ENCODE assay signal across 28 mouse cellular contexts in the genomic region with DNA sequence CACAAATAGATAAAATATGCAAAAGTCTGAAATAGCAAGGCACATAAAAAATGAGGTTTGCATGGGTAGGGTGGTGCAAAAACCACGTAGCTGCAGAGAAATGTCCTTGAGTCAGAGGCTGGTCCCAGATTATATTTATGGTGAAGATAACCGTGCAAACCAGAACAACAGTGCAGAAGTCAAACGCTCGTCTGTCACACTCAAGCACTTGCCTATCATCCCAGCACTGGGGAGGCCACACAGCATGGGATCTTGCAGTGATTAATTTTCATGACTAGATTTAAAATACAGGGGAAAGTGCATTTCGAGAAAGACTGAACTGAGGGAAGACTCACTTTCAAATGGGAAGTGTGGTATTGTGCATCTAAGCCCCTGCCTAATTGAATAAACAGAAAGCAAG. TPM values are rescaled to one million over a fixed set of nuclear protein-coding genes. Genes with fewer than 3 reads are reported as not detected.
DNase-seq lines count a peak whose midpoint lies in the region; ATAC-seq and TF ChIP-seq lines count a peak whose summit lies in the region.
"Had no signal": no experiment of that assay in that cellular context is flagged by ENCODE, and none has a peak within 500 bp of the region (broad histone marks: within the 10 kb centered on the region; RNA-seq: fewer than 3 reads in every experiment).

No protein-coding gene starts in this region.

- H3K9me3 ChIP-seq in stomach, postnatal 0 days (ENCODE audit: control insufficient read depth, low read length): no peaks in the 10 kb centered on the region
- H3K9me3 ChIP-seq: embryonic facial prominence, embryonic 12.5 days; embryonic facial prominence, embryonic 15.5 days; heart, embryonic 15.5 days; hindbrain, embryonic 10.5 days; hindbrain, embryonic 13.5 days had no signal

- TF ChIP-seq POLR2A in heart, adult 2 months (IDR thresholded peaks at IDR 0.05; ENCODE audit: insufficient read depth, low read depth, low read length): no peak
- no peak for TF ChIP-seq POLR2A in small intestine, adult 2 months (IDR thresholded peaks at IDR 0.05; ENCODE audit: low read depth, low read length)

- H3K27me3 ChIP-seq in heart, adult 2 months (ENCODE audit: control insufficient read depth, insufficient read depth, low read length): no peaks in the 10 kb centered on the region
- no peaks in the 10 kb centered on the region for H3K27me3 ChIP-seq in small intestine, adult 2 months (ENCODE audit: control insufficient read depth, insufficient read depth, low read length)
- H3K27me3 ChIP-seq in stomach, postnatal 0 days (ENCODE audit: control insufficient read depth, insufficient read depth, low read length): no peaks in the 10 kb centered on the region
- H3K27me3 ChIP-seq: embryonic facial prominence, embryonic 12.5 days; embryonic facial prominence, embryonic 15.5 days; heart, embryonic 15.5 days; hindbrain, embryonic 13.5 days; Patski had no signal

- peak; percentile 35; the same call in 1 of the 2 replicates for ATAC-seq in megakaryocyte progenitor cell, adult 5-6 weeks (replicated peaks; ENCODE audit: poor library complexity)
- no peak for ATAC-seq in stomach, postnatal 0 days (ENCODE audit: low FRiP score, low TSS enrichment)
- ATAC-seq: forebrain, embryonic 14.5 days; forebrain, postnatal 0 days; hindbrain, embryonic 16.5 days; Patski had no signal

- H3K4me3 ChIP-seq in heart, adult 2 months: no peak overlapping the region
- H3K4me3 ChIP-seq in layer of hippocampus, adult 2 months: no peak overlapping the region
- H3K4me3 ChIP-seq in small intestine, adult 2 months (ENCODE audit: low read depth, low read length): no peak overlapping the region
- H3K4me3 ChIP-seq in stomach, postnatal 0 days (ENCODE audit: low read depth, low read length): no peak overlapping the region
- H3K4me3 ChIP-seq: embryonic facial prominence, embryonic 12.5 days; embryonic facial prominence, embryonic 15.5 days; gastrocnemius, adult 2 months; heart, embryonic 15.5 days; hindbrain, embryonic 10.5 days; hindbrain, embryonic 13.5 days had no signal

- peaks cover 26% of the 10 kb centered on the region for H3K36me3 ChIP-seq in heart, adult 2 months (ENCODE audit: control insufficient read depth, insufficient read depth, low read length)
- 0 out of 2 replicates have a peak, but pooled peaks cover 2% of the 10 kb centered on the region for H3K36me3 ChIP-seq in small intestine, adult 2 months (ENCODE audit: control insufficient read depth, insufficient read depth, low read length)
- H3K36me3 ChIP-seq in stomach, postnatal 0 days (ENCODE audit: control insufficient read depth, insufficient read depth, low read length): no peaks in the 10 kb centered on the region
- H3K36me3 ChIP-seq: embryonic facial prominence, embryonic 12.5 days; embryonic facial prominence, embryonic 15.5 days; heart, embryonic 15.5 days; hindbrain, embryonic 13.5 days had no signal

- no peak overlapping the region for H3K9ac ChIP-seq in heart, adult 2 months (ENCODE audit: low read depth, low read length)
- H3K9ac ChIP-seq in stomach, postnatal 0 days (ENCODE audit: low read length): no peak overlapping the region
- H3K9ac ChIP-seq: embryonic facial prominence, embryonic 12.5 days; embryonic facial prominence, embryonic 15.5 days; forebrain, postnatal 0 days; heart, embryonic 15.5 days; hindbrain, embryonic 13.5 days had no signal

- peak; percentile 54 for DNase-seq in heart, adult 11 months
- no peak for DNase-seq in heart, adult 2 months
- DNase-seq in layer of hippocampus, adult 2 months (ENCODE audit: low spot score in 2 of 2): no peak
- DNase-seq in layer of hippocampus, postnatal 36 days: no peak
- no peak for DNase-seq in stomach, postnatal 0 days (ENCODE audit: low spot score)
- no peak for DNase-seq in c-Kit-positive CD71-positive TER-119-positive erythroid progenitor cells, embryonic 14.5 days (ENCODE audit: low spot score)
- DNase-seq: adrenal gland, adult 2 months; adrenal gland, postnatal 14 days; cerebellum, adult 18-20 months; cerebellum, adult 9-10 months; cerebellum, postnatal 25 days; forebrain, postnatal 0 days; gastrocnemius, adult 2 months; gastrocnemius, postnatal 14 days; heart, adult 18-20 months; heart, postnatal 10 days; heart, postnatal 36 days had no signal

- peaks cover 30% of the 10 kb centered on the region for H3K79me2 ChIP-seq in heart, adult 2 months (replicated peaks; ENCODE audit: control insufficient read depth, insufficient read depth, low read length)

- 38% methylated on average over 5 of the region's 5 CpGs for WGBS in heart, adult 2 months
- WGBS in small intestine, adult 2 months: 16% methylated on average over 5 of the region's 5 CpGs
- 52% methylated on average over 5 of the region's 5 CpGs for WGBS in stomach, postnatal 0 days

- intact Hi-C loops in heart, adult 2 months (cut with DNase I): no loop called here

- no peak for TF ChIP-seq EP300 in heart, adult 2 months (IDR thresholded peaks at IDR 0.05; ENCODE audit: insufficient read depth, low read depth, low read length)
- no peak for TF ChIP-seq EP300 in stomach, postnatal 0 days (optimal IDR thresholded peaks at IDR 0.05)

- H3K4me2 ChIP-seq in stomach, postnatal 0 days (replicated peaks; ENCODE audit: low read depth): no peak overlapping the region
- H3K4me2 ChIP-seq: embryonic facial prominence, embryonic 12.5 days; embryonic facial prominence, embryonic 15.5 days; heart, embryonic 11.5 days; heart, embryonic 15.5 days; hindbrain, embryonic 13.5 days had no signal

- no peak overlapping the region for H3K27ac ChIP-seq in heart, adult 2 months
- peak overlapping the region; percentile 19; the same call in 1 of the 2 replicates for H3K27ac ChIP-seq in layer of hippocampus, adult 2 months
- H3K27ac ChIP-seq in small intestine, adult 2 months (ENCODE audit: insufficient read depth, low read depth, low read length): 0 out of 2 replicates have a peak overlapping the region, but pooled peaks have one; percentile 18
- H3K27ac ChIP-seq in stomach, postnatal 0 days (replicated peaks): no peak overlapping the region
- H3K27ac ChIP-seq: embryonic facial prominence, embryonic 12.5 days; gastrocnemius, adult 2 months; heart, embryonic 15.5 days; hindbrain, embryonic 10.5 days; hindbrain, embryonic 13.5 days had no signal

- H3K4me1 ChIP-seq in heart, adult 2 months (ENCODE audit: control insufficient read depth, insufficient read depth, low read length): peaks cover 31% of the 10 kb centered on the region
- peaks cover 35% of the 10 kb centered on the region; the same call in 1 of the 2 replicates for H3K4me1 ChIP-seq in small intestine, adult 2 months (ENCODE audit: control insufficient read depth, insufficient read depth, insufficient read length, low read length)
- H3K4me1 ChIP-seq in stomach, postnatal 0 days (replicated peaks; ENCODE audit: control insufficient read depth, insufficient read depth): peaks cover 3% of the 10 kb centered on the region; the same call in 1 of the 2 replicates
- H3K4me1 ChIP-seq: embryonic facial prominence, embryonic 12.5 days had no signal

- no peak for TF ChIP-seq CTCF in heart, adult 2 months (IDR thresholded peaks at IDR 0.05)
- no peak for TF ChIP-seq CTCF in layer of hippocampus, adult 2 months (conservative IDR thresholded peaks at IDR 0.05)
- no peak for TF ChIP-seq CTCF in small intestine, adult 2 months (IDR thresholded peaks at IDR 0.05; ENCODE audit: extremely low read depth, insufficient read length, insufficient replicate concordance, low read depth, low read length)
- no peak for TF ChIP-seq CTCF in stomach, postnatal 0 days (IDR thresholded peaks at IDR 0.05; ENCODE audit: low read depth)

RNA-seq across cellular contexts. Expression of a gene that starts 48.3 kb away (rescaled TPM):
- 10 to 100 TPM; 68.0 to 76.3 TPM for total RNA-seq in heart, adult 2 months (2021)
- 34.4 and 48.3 TPM in 2 replicates for polyA plus RNA-seq in heart, adult 2 months (2012; rRNA removed)
- total RNA-seq in layer of hippocampus, adult 2 months (2021): 100 to 1,000 TPM; 165 to 176 TPM
- total RNA-seq in layer of hippocampus, postnatal 36 days (2021): 100 to 1,000 TPM; 164 to 171 TPM
- total RNA-seq in megakaryocyte progenitor cell, adult 5-6 weeks (2015): 76.4 and 79.6 TPM in 2 replicates
- total RNA-seq in megakaryocyte progenitor cell, adult 5-6 weeks (2017): 69.2 and 72.6 TPM in 2 replicates
- polyA plus RNA-seq in small intestine, adult 2 months (2012; rRNA removed): 23.9 and 79.9 TPM in 2 replicates
- 35.0 and 35.8 TPM in 2 replicates for polyA plus RNA-seq in stomach, postnatal 0 days (2015; fragmentation: Nextera tagmentation; extraction: Ambion mirVana)

Comparison
In these comparisons a context has a peak if more than half of its experiments do, and no peak if none do; other contexts are left out.
1. H3K27ac ChIP-seq: peak in layer of hippocampus, adult 2 months (single experiment) and small intestine, adult 2 months (single experiment); none in heart, adult 2 months (single experiment) and stomach, postnatal 0 days (single experiment).